Mouse (Mus musculus) cerebellum, adult 9-11 months (tissue): ENCODE data around the gene Spata2.

Experiments used
- DNase-seq: peaks from one replicate; pipeline ENCODE4 v3.0.0; 2022

The Spata2 gene

GRCm38 (mm10) chr2:167445911-167446780, 46.5 kb downstream of the Spata2 start:
- peak; percentile 53 for DNase-seq

- DNase-seq = peak; percentile 83
Observed at GRCm38 (mm10) chr2:167443411-167444193, 49.1 kb downstream of the Spata2 start.

- peak; percentile 51 for DNase-seq
Observed at GRCm38 (mm10) chr2:167439422-167439821, 53.3 kb downstream of the Spata2 start.

- no peak for DNase-seq
Observed at GRCm38 (mm10) chr2:167436371-167436770, 56.3 kb downstream of the Spata2 start.

GRCm38 (mm10) chr2:167435631-167436030, 57.1 kb downstream of the Spata2 start:
- DNase-seq = no peak

- DNase-seq = peak; percentile 77
Observed at GRCm38 (mm10) chr2:167434570-167434969, 58.1 kb downstream of the Spata2 start.

GRCm38 (mm10) chr2:167431418-167431776, 61.3 kb downstream of the Spata2 start:
- DNase-seq = no peak
